Mouse (Mus musculus) brown adipose tissue, adult 24 weeks (tissue): ENCODE measurements around the gene C8b. TPM values are rescaled to one million over a fixed set of nuclear protein-coding genes. Genes with fewer than 3 reads are reported as not detected.

Experiments used
- H3K27ac ChIP-seq: fragments of 200-500 bp; replicated peaks from 2 replicates; pipeline ENCODE4 v1.5.1; 2012; ENCODE audit warnings: low read depth, mild to moderate bottlenecking, low read length
- H3K4me1 ChIP-seq: fragments of 200-500 bp; 2 replicates; pipeline ENCODE4 v1.6.1; 2012; ENCODE audit warnings: low read length, mixed read lengths; ENCODE audit not compliant: control insufficient read depth, insufficient read depth, insufficient read length
- H3K4me3 ChIP-seq: fragments of 200-500 bp; 2 replicates; pipeline ENCODE4 v1.5.1; 2012; ENCODE audit warnings: low read depth, mild to moderate bottlenecking, low read length, moderate library complexity; ENCODE audit not compliant: insufficient read depth
- polyA plus RNA-seq: library from polyadenylated mRNA; stranded (reverse); fragments of >200 nt; gene quantifications from 2 replicates; pipeline ENCODE4 v1.2.4, GENCODE M21; 2012; ENCODE audit not compliant: missing spikeins, insufficient read depth, insufficient read length

The C8b gene
- polyA plus RNA-seq, 1 experiment, result not detected

- H3K4me3 ChIP-seq, result no peak overlapping the region
- H3K4me1 ChIP-seq, result no peaks in the 10 kb centered on the region
- H3K27ac ChIP-seq, result no peak overlapping the region
Observed at GRCm38 (mm10) chr4:104828939-104829338, 62.8 kb downstream of the C8b start.

DNA sequence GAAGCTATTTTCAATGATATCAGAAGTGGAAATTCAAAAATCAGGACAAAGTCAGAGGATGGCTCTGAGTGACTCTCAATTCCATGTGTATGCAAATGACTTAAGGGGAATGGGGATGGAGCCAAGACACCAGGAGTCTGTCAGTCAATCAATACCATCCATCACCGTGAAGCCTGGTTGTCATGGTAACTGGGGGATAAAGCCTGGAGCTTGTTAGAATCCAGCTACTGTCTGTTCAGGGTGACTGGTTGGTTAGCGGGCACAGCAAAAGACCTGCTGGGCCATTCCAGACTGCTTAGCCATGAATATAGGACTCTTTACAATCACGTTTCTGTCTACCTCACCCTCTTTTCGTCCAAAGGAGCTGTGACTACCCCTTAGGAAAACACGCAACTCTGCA is 69.0 kb downstream of the C8b start:
- H3K27ac ChIP-seq, result no peak overlapping the region
- H3K4me1 ChIP-seq, result no peaks in the 10 kb centered on the region
- no peak overlapping the region for H3K4me3 ChIP-seq

GRCm38 (mm10) chr4:104838342-104838741 is 72.2 kb downstream of the C8b start:
- H3K4me3 ChIP-seq, result no peak overlapping the region
- H3K27ac ChIP-seq, result no peak overlapping the region
- H3K4me1 ChIP-seq, result no peaks in the 10 kb centered on the region

DNA sequence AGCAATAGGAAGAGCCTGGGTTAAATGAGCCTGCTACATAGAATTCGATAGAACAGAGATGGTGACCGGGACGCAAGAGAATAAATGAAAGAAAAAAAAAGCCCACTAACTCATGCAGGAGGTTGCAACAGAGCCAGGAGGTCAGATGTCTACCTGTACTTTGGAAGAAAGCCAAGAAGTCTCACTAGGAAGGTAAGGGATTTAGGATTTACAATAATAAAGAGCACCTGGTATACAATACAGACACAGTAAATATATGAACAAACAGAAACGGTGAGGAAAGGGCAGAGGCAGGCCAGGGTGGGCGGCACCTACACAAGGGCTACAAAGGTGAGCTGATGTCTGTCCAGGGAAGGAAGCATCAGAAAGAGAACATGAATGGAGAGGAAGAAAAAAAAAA is 76.1 kb downstream of the C8b start:
- no peak overlapping the region for H3K4me3 ChIP-seq
- no peak overlapping the region for H3K27ac ChIP-seq
- no peaks in the 10 kb centered on the region for H3K4me1 ChIP-seq

DNA sequence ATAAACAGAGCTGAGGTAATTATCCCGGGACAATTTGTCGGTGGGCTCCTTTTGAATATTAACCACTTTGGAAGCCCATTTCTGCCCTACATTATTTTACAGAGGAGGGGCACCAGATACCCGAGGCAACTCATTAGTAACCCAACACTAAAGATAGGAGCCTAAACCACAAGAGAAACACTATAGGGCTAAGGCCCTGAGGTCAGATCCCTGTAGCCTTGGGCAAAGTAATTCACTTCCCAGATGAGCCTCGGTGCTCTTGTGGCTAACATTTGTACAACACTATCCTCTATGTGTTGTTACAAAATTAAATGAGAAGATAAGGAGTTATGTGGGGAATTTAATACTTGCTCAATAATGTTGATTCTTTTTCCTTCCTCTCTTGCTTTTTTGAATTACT is 77.4 kb downstream of the C8b start:
- no peak overlapping the region for H3K4me3 ChIP-seq
- H3K27ac ChIP-seq, result no peak overlapping the region
- H3K4me1 ChIP-seq, result no peaks in the 10 kb centered on the region

Other genes starting within 250 kb of the C8b start
- gene Gm17662, start 91.0 kb downstream of the C8b start, polyA plus RNA-seq, result not detected in 2 replicates
- gene C8a, start 110.1 kb downstream of the C8b start, polyA plus RNA-seq, result not detected in 2 replicates
- gene Fyb2, start 147.1 kb downstream of the C8b start, polyA plus RNA-seq, result not detected in 2 replicates